ENCODE assay signal across 8 mouse cellular contexts in the genomic region with DNA sequence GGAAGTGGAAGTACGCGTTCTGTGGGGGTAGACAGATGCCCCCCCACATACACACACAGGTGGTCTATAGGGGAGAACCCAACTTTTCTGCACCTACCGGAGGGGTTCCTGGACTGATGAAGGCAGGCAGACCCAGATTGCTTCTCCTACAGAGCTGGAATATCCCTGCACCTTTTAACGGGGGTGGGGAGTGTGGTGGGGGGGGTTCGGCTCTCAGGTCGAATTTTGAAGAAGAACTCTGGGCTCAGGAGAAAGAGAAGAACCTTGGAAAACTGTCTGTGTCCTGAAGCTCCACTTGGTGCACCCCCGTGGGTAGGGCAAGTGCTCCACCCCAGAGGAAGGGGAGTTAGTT. TPM values are rescaled to one million over a fixed set of nuclear protein-coding genes. Genes with fewer than 3 reads are reported as not detected.
DNase-seq lines count a peak whose midpoint lies in the region; ATAC-seq and TF ChIP-seq lines count a peak whose summit lies in the region.

No protein-coding gene starts in this region.

- ATAC-seq in heart, postnatal 0 days (ENCODE audit: insufficient read depth, low read depth): peak; percentile 33; the same call in 1 of the 2 replicates
- no peak for ATAC-seq in G1E (ENCODE audit: extremely low read depth, insufficient number of reproducible peaks, low FRiP score, poor library complexity, severe bottlenecking)
- ATAC-seq in hindbrain, embryonic 11.5 days (ENCODE audit: low FRiP score): no peak

- TF ChIP-seq POLR2A in heart, adult 2 months (IDR thresholded peaks at IDR 0.05; ENCODE audit: insufficient read depth, low read depth, low read length): no peak

- peaks cover 19% of the 10 kb centered on the region for H3K27me3 ChIP-seq in heart, postnatal 0 days (ENCODE audit: control insufficient read depth, insufficient read depth, low read length)
- H3K27me3 ChIP-seq in heart, adult 2 months (ENCODE audit: control insufficient read depth, insufficient read depth, low read length): peaks cover 6% of the 10 kb centered on the region
- H3K27me3 ChIP-seq in G1E (ENCODE audit: insufficient read depth, low read length): peaks cover 41% of the 10 kb centered on the region
- H3K27me3 ChIP-seq in hindbrain, embryonic 11.5 days (ENCODE audit: control insufficient read depth, insufficient read depth, low read length): peaks cover 9% of the 10 kb centered on the region
- H3K27me3 ChIP-seq in midbrain, embryonic 10.5 days (ENCODE audit: low read depth, poor library complexity, severe bottlenecking): peaks cover 44% of the 10 kb centered on the region

- H3K4me3 ChIP-seq in heart, postnatal 0 days (ENCODE audit: low read depth, low read length): peak overlapping the region; percentile 79
- H3K4me3 ChIP-seq in heart, adult 2 months: no peak overlapping the region; the same call in 1 of the 2 replicates
- H3K4me3 ChIP-seq in G1E (ENCODE audit: low read depth, low read length): peak overlapping the region; percentile 45; the same call in 1 of the 2 replicates
- H3K4me3 ChIP-seq in hindbrain, embryonic 11.5 days (ENCODE audit: low read depth, low read length): peak overlapping the region; percentile 61
- peak overlapping the region; percentile 78 for H3K4me3 ChIP-seq in midbrain, embryonic 10.5 days

- DNase-seq in heart, postnatal 0 days (ENCODE audit: low spot score): no peak
- DNase-seq in heart, adult 2 months: no peak
- no peak for DNase-seq in G1E (ENCODE audit: low spot score)
- no peak for DNase-seq in hindbrain, embryonic 11.5 days (ENCODE audit: low spot score)
- no peak for DNase-seq in midbrain, embryonic 10.5 days (ENCODE audit: low spot score)
- no peak for DNase-seq in frontal cortex, postnatal 14 days (ENCODE audit: low spot score in 2 of 2)
- DNase-seq in spleen, postnatal 4 days (ENCODE audit: low spot score in 2 of 2): no peak
- DNase-seq in Muller cell, postnatal 12 days (ENCODE audit: inconsistent ontology term): no peak

- peak overlapping the region; percentile 100 for H3K4me2 ChIP-seq in heart, postnatal 0 days (ENCODE audit: low read depth, low read length)
- peak overlapping the region; percentile 98 for H3K4me2 ChIP-seq in hindbrain, embryonic 11.5 days (replicated peaks; ENCODE audit: low read depth, low read length)

- no peak for TF ChIP-seq CTCF in heart, postnatal 0 days (IDR thresholded peaks at IDR 0.05; ENCODE audit: low read depth)
- TF ChIP-seq CTCF in heart, adult 2 months (IDR thresholded peaks at IDR 0.05): no peak
- no peak for TF ChIP-seq CTCF in G1E (IDR thresholded peaks at IDR 0.05; ENCODE audit: low read depth, low read length)

- TF ChIP-seq EP300 in heart, postnatal 0 days (IDR thresholded peaks at IDR 0.05; ENCODE audit: low read depth): no peak
- no peak for TF ChIP-seq EP300 in heart, adult 2 months (IDR thresholded peaks at IDR 0.05; ENCODE audit: insufficient read depth, low read depth, low read length)

- intact Hi-C loops in heart, adult 2 months (cut with DNase I): no loop called here

- no peak overlapping the region; the same call in 1 of the 2 replicates for H3K9ac ChIP-seq in heart, postnatal 0 days (replicated peaks; ENCODE audit: low read depth, low read length)
- no peak overlapping the region for H3K9ac ChIP-seq in heart, adult 2 months (ENCODE audit: low read depth, low read length)
- peak overlapping the region; percentile 32; the same call in 1 of the 2 replicates for H3K9ac ChIP-seq in hindbrain, embryonic 11.5 days (ENCODE audit: low read depth, low read length)

- H3K36me3 ChIP-seq in heart, postnatal 0 days (replicated peaks; ENCODE audit: control insufficient read depth, insufficient read depth, low read length): no peaks in the 10 kb centered on the region
- no peaks in the 10 kb centered on the region for H3K36me3 ChIP-seq in heart, adult 2 months (ENCODE audit: control insufficient read depth, insufficient read depth, low read length)
- H3K36me3 ChIP-seq in G1E (replicated peaks): no peaks in the 10 kb centered on the region
- H3K36me3 ChIP-seq in hindbrain, embryonic 11.5 days (ENCODE audit: control insufficient read depth, insufficient read depth, low read length): no peaks in the 10 kb centered on the region
- H3K36me3 ChIP-seq in midbrain, embryonic 10.5 days: no peaks in the 10 kb centered on the region

- H3K79me2 ChIP-seq in heart, adult 2 months (replicated peaks; ENCODE audit: control insufficient read depth, insufficient read depth, low read length): no peaks in the 10 kb centered on the region

- no peaks in the 10 kb centered on the region for H3K9me3 ChIP-seq in heart, postnatal 0 days (replicated peaks; ENCODE audit: control insufficient read depth, low read length)
- H3K9me3 ChIP-seq in G1E (replicated peaks): no peaks in the 10 kb centered on the region
- no peaks in the 10 kb centered on the region for H3K9me3 ChIP-seq in hindbrain, embryonic 11.5 days (ENCODE audit: control insufficient read depth, low read length)
- no peaks in the 10 kb centered on the region for H3K9me3 ChIP-seq in midbrain, embryonic 10.5 days (replicated peaks)

- peaks cover 5% of the 10 kb centered on the region for H3K4me1 ChIP-seq in heart, postnatal 0 days (ENCODE audit: control insufficient read depth, insufficient read depth)
- no peaks in the 10 kb centered on the region for H3K4me1 ChIP-seq in heart, adult 2 months (ENCODE audit: control insufficient read depth, insufficient read depth, low read length)
- H3K4me1 ChIP-seq in G1E (ENCODE audit: insufficient read depth, low read depth, low read length): peaks cover 5% of the 10 kb centered on the region; the same call in 1 of the 2 replicates
- H3K4me1 ChIP-seq in hindbrain, embryonic 11.5 days (replicated peaks; ENCODE audit: control insufficient read depth, insufficient read depth, low read length): no peaks in the 10 kb centered on the region
- peaks cover 23% of the 10 kb centered on the region for H3K4me1 ChIP-seq in midbrain, embryonic 10.5 days

- H3K27ac ChIP-seq in heart, postnatal 0 days (ENCODE audit: low read depth): no peak overlapping the region
- H3K27ac ChIP-seq in heart, adult 2 months: no peak overlapping the region
- H3K27ac ChIP-seq in hindbrain, embryonic 11.5 days (ENCODE audit: low read depth, low read length): no peak overlapping the region
- H3K27ac ChIP-seq in midbrain, embryonic 10.5 days (replicated peaks): peak overlapping the region; percentile 79

- 13% methylated on average over 7 of the region's 7 CpGs for WGBS in heart, postnatal 0 days
- WGBS in heart, adult 2 months: 12% methylated on average over 7 of the region's 7 CpGs
- 16% methylated on average over 7 of the region's 7 CpGs for WGBS in hindbrain, embryonic 11.5 days
- 12% methylated on average over 7 of the region's 7 CpGs for WGBS in midbrain, embryonic 10.5 days

RNA-seq across cellular contexts. Expression of gene Npnt, which starts 0.4 kb away (rescaled TPM):
- total RNA-seq in heart, postnatal 0 days (2014; rRNA removed; ENCODE audit: low replicate concordance): 0.73 and 1.6 TPM in 2 replicates
- 2.1 and 2.4 TPM in 2 replicates for polyA plus RNA-seq in heart, postnatal 0 days (2015; fragmentation: Nextera tagmentation; extraction: Ambion mirVana)
- 1 to 10 TPM; 3.1 to 4.5 TPM for total RNA-seq in heart, adult 2 months (2021)
- polyA plus RNA-seq in heart, adult 2 months (2012; rRNA removed): 6.7 and 8.8 TPM in 2 replicates
- total RNA-seq in G1E (2014; fragmentation: Nextera tagmentation) (not detected in 2 replicates), G1E (2017) (0.05 and 0.06 TPM in 2 replicates)
- not detected in 2 replicates for polyA plus RNA-seq in G1E (2012)
- 11.4 and 16.3 TPM in 2 replicates for polyA plus RNA-seq in hindbrain, embryonic 11.5 days (2014; fragmentation: Nextera tagmentation; extraction: Ambion mirVana)
- polyA plus RNA-seq in midbrain, embryonic 10.5 days (2016; fragmentation: Nextera tagmentation; extraction: Ambion mirVana): 9.0 and 10.2 TPM in 2 replicates
